Mouse (Mus musculus): Measurements from ENCODE around the gene Abcc5.

Gene Abcc5

GRCm38 (mm10) chr16:20424719-20425650 lies 1.2 kb downstream of the Abcc5 start:
- ATAC-seq (ENCODE audit: insufficient number of reproducible peaks, low FRiP score, low TSS enrichment) = no peak

GRCm38 (mm10) chr16:20424226-20424663 lies 1.9 kb downstream of the Abcc5 start:
- ATAC-seq (ENCODE audit: insufficient number of reproducible peaks, low FRiP score, low TSS enrichment) = no peak

- no peak for ATAC-seq (ENCODE audit: insufficient number of reproducible peaks, low FRiP score, low TSS enrichment)
Measured at GRCm38 (mm10) chr16:20422938-20423730, 3.1 kb downstream of the Abcc5 start.

- ATAC-seq (ENCODE audit: insufficient number of reproducible peaks, low FRiP score, low TSS enrichment) = no peak
Measured at GRCm38 (mm10) chr16:20418054-20418453, 8.1 kb downstream of the Abcc5 start.

- no peak for ATAC-seq (ENCODE audit: insufficient number of reproducible peaks, low FRiP score, low TSS enrichment)
Measured at GRCm38 (mm10) chr16:20416262-20416661, 9.9 kb downstream of the Abcc5 start.

GRCm38 (mm10) chr16:20415804-20416203 lies 10.4 kb downstream of the Abcc5 start:
- ATAC-seq (ENCODE audit: insufficient number of reproducible peaks, low FRiP score, low TSS enrichment) = no peak

GRCm38 (mm10) chr16:20415211-20415610 lies 11.0 kb downstream of the Abcc5 start:
- no peak for ATAC-seq (ENCODE audit: insufficient number of reproducible peaks, low FRiP score, low TSS enrichment)

- ATAC-seq (ENCODE audit: insufficient number of reproducible peaks, low FRiP score, low TSS enrichment) = no peak
Measured at GRCm38 (mm10) chr16:20413870-20414331, 12.3 kb downstream of the Abcc5 start.

- no peak for ATAC-seq (ENCODE audit: insufficient number of reproducible peaks, low FRiP score, low TSS enrichment)
Measured at GRCm38 (mm10) chr16:20411958-20412570, 14.1 kb downstream of the Abcc5 start.

- no peak for ATAC-seq (ENCODE audit: insufficient number of reproducible peaks, low FRiP score, low TSS enrichment)
Measured at GRCm38 (mm10) chr16:20405335-20405734, 20.9 kb downstream of the Abcc5 start.

- no peak for ATAC-seq (ENCODE audit: insufficient number of reproducible peaks, low FRiP score, low TSS enrichment)
Measured at GRCm38 (mm10) chr16:20403327-20403726, 22.9 kb downstream of the Abcc5 start.

GRCm38 (mm10) chr16:20401592-20401991 lies 24.6 kb downstream of the Abcc5 start:
- ATAC-seq (ENCODE audit: insufficient number of reproducible peaks, low FRiP score, low TSS enrichment) = no peak

GRCm38 (mm10) chr16:20400707-20401591 lies 25.2 kb downstream of the Abcc5 start:
- ATAC-seq (ENCODE audit: insufficient number of reproducible peaks, low FRiP score, low TSS enrichment) = no peak

GRCm38 (mm10) chr16:20396851-20397250 lies 29.3 kb downstream of the Abcc5 start:
- ATAC-seq (ENCODE audit: insufficient number of reproducible peaks, low FRiP score, low TSS enrichment) = no peak

GRCm38 (mm10) chr16:20395216-20395907 lies 30.8 kb downstream of the Abcc5 start:
- ATAC-seq (ENCODE audit: insufficient number of reproducible peaks, low FRiP score, low TSS enrichment) = no peak

GRCm38 (mm10) chr16:20391753-20392152 lies 34.4 kb downstream of the Abcc5 start:
- no peak for ATAC-seq (ENCODE audit: insufficient number of reproducible peaks, low FRiP score, low TSS enrichment)

GRCm38 (mm10) chr16:20390233-20390632 lies 36.0 kb downstream of the Abcc5 start:
- ATAC-seq (ENCODE audit: insufficient number of reproducible peaks, low FRiP score, low TSS enrichment) = no peak

- no peak for ATAC-seq (ENCODE audit: insufficient number of reproducible peaks, low FRiP score, low TSS enrichment)
Measured at GRCm38 (mm10) chr16:20381031-20381430, 45.2 kb downstream of the Abcc5 start.

- no peak for ATAC-seq (ENCODE audit: insufficient number of reproducible peaks, low FRiP score, low TSS enrichment)
Measured at GRCm38 (mm10) chr16:20375341-20375740, 50.9 kb downstream of the Abcc5 start.

Data from cerebellum, adult (tissue).